Mouse (Mus musculus) lung, postnatal 0 days (tissue): ENCODE measurements around the gene Cmtr2. TPM values are rescaled to one million over a fixed set of nuclear protein-coding genes. Genes with fewer than 3 reads are reported as not detected.

ENCODE experiments used
- ATAC-seq: fragments of 200-750 bp; cut with Nextera tagmentation; 2 replicates; pipeline ENCODE4 v1.8.0; 2017; ENCODE audit warnings: moderate library complexity
- DNase-seq: peaks from one replicate; pipeline ENCODE4 v3.0.0-alpha.2; 2016; ENCODE audit warnings: low spot score
- H3K27ac ChIP-seq: fragments of 300-500 bp; sonication (generic); 2 replicates; pipeline ENCODE4 v1.5.1; 2014; ENCODE audit warnings: antibody characterized with exemption, mild to moderate bottlenecking, low read length, mixed read lengths
- H3K27me3 ChIP-seq: fragments of 300-500 bp; sonication (generic); replicated peaks from 2 replicates; pipeline ENCODE4 v1.6.1; 2014; ENCODE audit warnings: low read length, mixed read lengths; ENCODE audit not compliant: insufficient read depth
- H3K36me3 ChIP-seq: fragments of 300-500 bp; sonication (generic); 2 replicates; pipeline ENCODE4 v1.6.1; 2014; ENCODE audit warnings: low read length, mixed read lengths; ENCODE audit not compliant: insufficient read depth
- H3K4me1 ChIP-seq: fragments of 300-500 bp; sonication (generic); 2 replicates; pipeline ENCODE4 v1.6.1; 2014; ENCODE audit warnings: antibody characterized with exemption, low read depth, low read length, mixed read lengths; ENCODE audit not compliant: insufficient read depth
- H3K4me2 ChIP-seq: fragments of 300-500 bp; sonication (generic); replicated peaks from 2 replicates; pipeline ENCODE4 v1.6.1; 2014; ENCODE audit warnings: low read depth, mild to moderate bottlenecking, low read length, moderate library complexity, mixed read lengths
- H3K4me3 ChIP-seq: fragments of 300-500 bp; sonication (generic); 2 replicates; pipeline ENCODE4 v1.5.1; 2014; ENCODE audit warnings: low read depth, low read length
- H3K9ac ChIP-seq: fragments of 300-500 bp; sonication (generic); replicated peaks from 2 replicates; pipeline ENCODE4 v1.6.1; 2014; ENCODE audit warnings: low read depth, mild to moderate bottlenecking
- H3K9me3 ChIP-seq: fragments of 300-500 bp; sonication (generic); 2 replicates; pipeline ENCODE4 v1.6.1; 2016; ENCODE audit warnings: low read length, mixed read lengths
- CTCF ChIP-seq: IDR thresholded peaks from 2 replicates; pipeline ENCODE4 v1.5.1; 2016; ENCODE audit warnings: antibody characterized with exemption, mild to moderate bottlenecking
- EP300 ChIP-seq: IDR thresholded peaks from 2 replicates; pipeline ENCODE4 v1.6.1; 2016; ENCODE audit warnings: antibody characterized with exemption, mild to moderate bottlenecking, control low read depth
- WGBS: fragments of 180-500 bp; shearing (Covaris S2); extraction: QIAGEN DNeasy Blood & Tissue Kit; methylation state at CpG from one replicate; pipeline ENCODE4 v1.1.7; 2014; 5-methylcytosine and 5-hydroxymethylcytosine counted together
- polyA plus RNA-seq: library from polyadenylated mRNA; unstranded; fragments of >200 nt; fragmentation: Nextera tagmentation; extraction: Ambion mirVana; gene quantifications from 2 replicates; pipeline ENCODE4 v1.2.1, GENCODE M21; 2015

Gene Cmtr2
- polyA plus RNA-seq, 1 experiment from 2014 or later: 3.6 TPM

DNA sequence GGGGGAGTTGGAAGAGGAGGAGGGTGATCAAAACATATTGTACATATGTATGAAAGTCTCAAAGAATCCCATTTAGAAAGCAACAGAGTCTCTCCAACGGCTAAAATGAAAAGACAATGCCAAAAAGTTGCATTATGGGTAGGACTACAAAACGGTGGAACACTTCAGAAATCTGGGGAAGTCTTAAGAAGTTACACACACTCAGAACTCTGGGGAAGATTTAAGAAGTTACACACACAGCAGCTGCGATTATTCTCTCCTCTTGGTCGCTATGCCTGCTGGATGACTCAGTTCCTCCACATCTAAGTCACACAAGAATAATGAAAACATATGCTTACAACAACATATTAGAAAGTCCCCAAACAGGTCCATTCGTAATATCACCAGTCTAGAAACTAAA lies 788 bp downstream of the Cmtr2 start:
- no peak overlapping the region for H3K9ac ChIP-seq
- no peak for TF ChIP-seq EP300
- TF ChIP-seq CTCF: no peak
- 65% methylated on average over 5 of the region's 5 CpGs for WGBS
- 0 out of 2 replicates have a peak, but pooled peaks cover 3% of the 10 kb centered on the region for H3K36me3 ChIP-seq
- no peak overlapping the region for H3K27ac ChIP-seq
- H3K4me3 ChIP-seq: no peak overlapping the region
- no peaks in the 10 kb centered on the region for H3K27me3 ChIP-seq
- no peak for ATAC-seq
- no peak for DNase-seq
- H3K9me3 ChIP-seq: no peaks in the 10 kb centered on the region
- no peaks in the 10 kb centered on the region for H3K4me1 ChIP-seq
- no peak overlapping the region for H3K4me2 ChIP-seq

DNA sequence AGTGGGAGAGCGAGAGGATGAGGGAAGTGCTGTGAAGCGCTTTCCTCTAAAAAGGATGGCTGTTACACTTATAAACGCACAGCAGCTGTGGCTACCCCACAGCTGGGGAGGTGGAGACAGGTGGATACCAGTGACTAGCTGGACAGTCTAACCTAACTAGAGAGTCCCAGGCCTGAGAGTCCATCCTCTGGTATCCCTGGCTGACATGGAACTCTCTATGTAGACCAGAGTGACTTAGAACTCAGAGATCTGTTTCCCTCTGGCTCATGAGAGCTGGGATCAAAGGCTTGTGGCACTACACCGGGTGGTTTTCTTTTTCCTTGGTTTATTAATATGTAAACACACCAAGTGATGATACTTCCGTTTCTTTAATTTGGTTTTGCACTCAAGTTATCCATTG lies 1.7 kb downstream of the Cmtr2 start:
- Histone ChIP-seq H3K4me1 (no peaks in the 10 kb centered on the region), H3K9me3 (no peaks in the 10 kb centered on the region), H3K27me3 (no peaks in the 10 kb centered on the region), H3K4me3 (peak overlapping the region; percentile 58), H3K36me3 (0 out of 2 replicates have a peak, but pooled peaks cover 10% of the 10 kb centered on the region), H3K4me2 (peak overlapping the region; percentile 68), H3K27ac (no peak overlapping the region), H3K9ac (no peak overlapping the region)
- DNase-seq (no peak), ATAC-seq (no peak)
- WGBS: 30% methylated on average over 5 of the region's 5 CpGs
- TF ChIP-seq CTCF (no peak), EP300 (no peak)

DNA sequence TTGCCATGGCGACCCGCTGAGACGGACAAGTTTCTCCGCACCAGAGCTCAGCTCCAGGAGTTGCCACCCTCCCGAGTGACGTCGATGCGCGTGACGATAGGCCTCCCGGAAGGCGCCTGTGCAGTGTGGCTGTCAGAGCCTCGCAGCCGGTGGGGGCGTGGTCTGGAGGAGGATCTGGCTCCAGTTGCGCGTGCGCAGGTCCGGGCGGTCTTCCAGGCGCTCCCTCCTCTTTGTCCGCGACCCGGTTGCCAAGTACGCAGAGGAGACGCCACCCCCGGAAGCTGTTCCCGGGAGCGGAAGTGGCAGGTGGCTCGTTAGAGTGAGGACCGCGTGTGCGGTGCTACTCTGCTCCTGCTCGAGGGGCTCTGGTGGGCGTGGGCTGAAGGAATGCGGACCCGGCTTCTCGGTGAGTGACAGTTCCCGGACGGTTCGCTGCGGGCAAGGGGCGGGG lies 2.2 kb downstream of the Cmtr2 start:
- H3K9ac ChIP-seq: 0 out of 2 replicates have a peak overlapping the region, but pooled peaks have one; percentile 16
- under 1% methylated on average over 43 of the region's 43 CpGs for WGBS
- DNase-seq (peak; percentile 99), ATAC-seq (peak; percentile 99)
- H3K4me2 ChIP-seq: peak overlapping the region; percentile 68
- H3K9me3 ChIP-seq: no peaks in the 10 kb centered on the region
- H3K4me1 ChIP-seq: no peaks in the 10 kb centered on the region
- H3K27ac ChIP-seq: 0 out of 2 replicates have a peak overlapping the region, but pooled peaks have one; percentile 20
- H3K27me3 ChIP-seq: no peaks in the 10 kb centered on the region
- peak overlapping the region; percentile 58 for H3K4me3 ChIP-seq
- TF ChIP-seq CTCF: no peak
- TF ChIP-seq EP300: no peak
- peaks cover 15% of the 10 kb centered on the region; the same call in 1 of the 2 replicates for H3K36me3 ChIP-seq

DNA sequence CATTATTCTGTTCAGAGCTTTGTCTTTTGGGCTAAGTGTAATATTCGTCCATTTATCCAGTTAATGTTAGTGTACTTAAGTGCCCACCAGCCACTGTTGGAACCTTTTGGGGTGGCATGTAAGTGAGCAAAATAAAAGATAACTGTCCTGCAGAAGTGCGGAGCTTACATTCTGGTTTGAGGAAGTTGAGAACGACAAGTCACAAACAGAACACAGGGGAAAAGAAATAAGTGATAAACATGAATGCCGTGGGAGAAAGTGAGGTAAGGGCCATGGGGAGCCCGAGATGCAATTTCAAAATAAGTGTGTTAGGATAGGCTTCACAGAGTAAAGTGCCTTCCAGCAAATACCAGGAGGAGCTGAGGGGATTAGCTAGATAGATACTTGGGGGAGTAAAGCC lies 3.0 kb downstream of the Cmtr2 start:
- DNase-seq (no peak), ATAC-seq (no peak)
- H3K36me3 ChIP-seq: peaks cover 20% of the 10 kb centered on the region; the same call in 1 of the 2 replicates
- WGBS: 55% methylated on average over 5 of the region's 5 CpGs
- no peak overlapping the region for H3K4me3 ChIP-seq
- no peak overlapping the region for H3K9ac ChIP-seq
- no peaks in the 10 kb centered on the region for H3K27me3 ChIP-seq
- TF ChIP-seq EP300: no peak
- no peak for TF ChIP-seq CTCF
- no peaks in the 10 kb centered on the region for H3K4me1 ChIP-seq
- no peak overlapping the region for H3K27ac ChIP-seq
- H3K4me2 ChIP-seq: peak overlapping the region; percentile 68; the same call in 1 of the 2 replicates
- H3K9me3 ChIP-seq: no peaks in the 10 kb centered on the region

DNA sequence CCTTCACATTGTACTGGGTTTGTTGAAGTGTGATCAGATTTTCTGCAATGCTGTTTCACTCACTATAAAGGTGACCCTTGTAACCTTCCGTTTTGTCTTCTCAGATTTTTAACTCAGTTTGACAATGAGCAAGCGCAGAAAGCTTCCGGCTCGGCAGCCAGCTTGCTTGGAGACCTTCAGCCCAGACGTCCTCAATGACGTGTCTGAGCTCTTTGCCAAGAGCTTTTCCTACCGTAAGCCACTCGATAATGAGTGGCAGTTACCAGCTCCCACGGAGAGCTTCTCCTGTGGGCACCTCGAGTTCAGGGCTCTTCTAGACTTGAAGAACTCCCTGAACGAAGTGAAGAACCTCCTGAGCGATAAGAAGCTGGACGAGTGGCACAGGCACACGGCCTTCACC lies 5.5 kb downstream of the Cmtr2 start:
- Histone ChIP-seq H3K9me3 (no peaks in the 10 kb centered on the region), H3K9ac (no peak overlapping the region), H3K36me3 (peaks cover 20% of the 10 kb centered on the region; the same call in 1 of the 2 replicates), H3K4me2 (no peak overlapping the region), H3K27ac (no peak overlapping the region), H3K4me3 (no peak overlapping the region), H3K4me1 (no peaks in the 10 kb centered on the region), H3K27me3 (no peaks in the 10 kb centered on the region)
- no peak for ATAC-seq
- TF ChIP-seq CTCF: no peak
- no peak for TF ChIP-seq EP300
- WGBS: 75% methylated on average over 14 of the region's 14 CpGs
- no peak for DNase-seq

DNA sequence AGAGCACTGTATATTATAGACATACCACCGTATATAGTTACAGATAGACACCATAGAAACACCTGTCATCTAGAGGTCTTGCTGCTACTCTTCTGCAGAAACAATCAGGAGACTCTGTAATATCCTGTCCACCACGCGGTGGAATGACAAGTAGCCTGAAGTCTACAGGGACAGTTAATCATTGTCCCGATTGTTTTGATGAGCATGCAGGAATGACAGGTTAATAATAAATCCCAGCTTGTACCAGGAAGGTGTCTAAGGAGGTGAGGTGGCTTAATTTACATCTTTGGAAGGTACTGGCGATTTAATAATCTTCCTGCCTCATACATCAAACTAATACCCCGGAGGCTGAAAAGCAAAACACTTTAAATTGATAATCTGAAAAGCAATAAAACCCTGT lies 15.3 kb downstream of the Cmtr2 start:
- no peak overlapping the region for H3K4me2 ChIP-seq
- no peak overlapping the region for H3K27ac ChIP-seq
- no peaks in the 10 kb centered on the region for H3K4me1 ChIP-seq
- H3K4me3 ChIP-seq: no peak overlapping the region
- ATAC-seq (no peak), DNase-seq (no peak)
- H3K36me3 ChIP-seq: no peaks in the 10 kb centered on the region
- H3K27me3 ChIP-seq: no peaks in the 10 kb centered on the region
- no peaks in the 10 kb centered on the region for H3K9me3 ChIP-seq
- TF ChIP-seq CTCF: no peak
- no peak for TF ChIP-seq EP300
- 58% methylated on average over 6 of the region's 6 CpGs for WGBS
- no peak overlapping the region for H3K9ac ChIP-seq
